Mouse (Mus musculus) heart, adult 18-20 months (tissue): ENCODE data around the gene Ermard. TPM values are rescaled to one million over a fixed set of nuclear protein-coding genes. Genes with fewer than 3 reads are reported as not detected.
A peak's percentile ranks its signal among the peaks of the same experiment; 100 is the strongest.
"Not testable (repeated sequence)": the region's sequence is repeated elsewhere in the genome, so short reads cannot be mapped to it uniquely, and the experiment has no call there.

ENCODE experiments used
- DNase-seq, 2 experiments: peaks; one replicate each; pipeline ENCODE4 v3.0.0; 2021 to 2022; ENCODE audit warnings: mixed read lengths in 1 of 2
- long read RNA-seq, 2 experiments: library from polyadenylated mRNA; stranded (forward); transcript quantifications; one replicate each; pipeline ENCODE4 v2.0.0; 2021
- total RNA-seq, 2 experiments: library from RNA; stranded (reverse); gene quantifications; 2 replicates each; pipeline ENCODE4 v1.2.3; 2021

The Ermard gene
- 10 to 100 TPM; 16.0 to 25.5 TPM for total RNA-seq
- long read RNA-seq, experiment 1, partial matches to known transcripts, result 1 of 10 reads
- long read RNA-seq, experiment 1, other reads (novel, unspliced or antisense), result 9 of 10 reads
- long read RNA-seq, experiment 2, partial matches to known transcripts, result 1 of 3 reads
- long read RNA-seq, experiment 2, other reads (novel, unspliced or antisense), result 2 of 3 reads

- peak; percentile 25 to 53 for DNase-seq
These were observed at the start of gene Ermard, which contains the start of the genes Tcte3 and Gm3448 for GRCm38 (mm10) chr17:15041175-15041729. TSS of gene Ermard (plus strand) at chr17:15041208. TSS of gene Tcte3 (minus strand) at chr17:15041488. TSS of gene Gm3448 (minus strand) at chr17:15041537.

- not testable (repeated sequence) for DNase-seq
These were observed 48.4 kb upstream of the Ermard start for GRCm38 (mm10) chr17:14992522-14993138.

GRCm38 (mm10) chr17:14993139-14993832, 47.7 kb upstream of the Ermard start:
- DNase-seq, result not testable (repeated sequence)

- DNase-seq, result not testable (repeated sequence)
These were observed 46.9 kb upstream of the Ermard start for GRCm38 (mm10) chr17:14994140-14994539.

GRCm38 (mm10) chr17:15000047-15000446, 41.0 kb upstream of the Ermard start:
- DNase-seq, result not testable (repeated sequence)

- not testable (repeated sequence) for DNase-seq
These were observed 31.9 kb upstream of the Ermard start for GRCm38 (mm10) chr17:15009088-15009487.

GRCm38 (mm10) chr17:15009706-15010413, 31.1 kb upstream of the Ermard start, which contains the start of gene Gm3435:
TSS of gene Gm3435 (plus strand) at chr17:15010176.
- DNase-seq, result not testable (repeated sequence)

GRCm38 (mm10) chr17:15021503-15022220, 19.3 kb upstream of the Ermard start:
- peak; percentile 26 to 67 for DNase-seq

- not testable (repeated sequence) for DNase-seq
These were observed 17.0 kb upstream of the Ermard start for GRCm38 (mm10) chr17:15023878-15024492.

- not testable (repeated sequence) for DNase-seq
These were observed 16.4 kb upstream of the Ermard start for GRCm38 (mm10) chr17:15024502-15025193.

GRCm38 (mm10) chr17:15025513-15025912, 15.5 kb upstream of the Ermard start:
- not testable (repeated sequence) for DNase-seq

GRCm38 (mm10) chr17:15031414-15031813, 9.6 kb upstream of the Ermard start:
- DNase-seq, result not testable (repeated sequence)

- not testable (repeated sequence) for DNase-seq
These were observed 553 bp upstream of the Ermard start for GRCm38 (mm10) chr17:15040455-15040854.

- not testable (repeated sequence) for DNase-seq
These were observed 9.3 kb downstream of the Ermard start for GRCm38 (mm10) chr17:15050338-15050737.

- not testable (repeated sequence) for DNase-seq
These were observed 11.8 kb downstream of the Ermard start for GRCm38 (mm10) chr17:15052766-15053165.

GRCm38 (mm10) chr17:15053183-15053828, 12.3 kb downstream of the Ermard start:
- DNase-seq, result not testable (repeated sequence)

- DNase-seq, result peak in 1 of 2 experiments; percentile 19
These were observed 12.8 kb downstream of the Ermard start for GRCm38 (mm10) chr17:15053829-15054200.

GRCm38 (mm10) chr17:15055925-15056324, 14.9 kb downstream of the Ermard start:
- DNase-seq, result no peak

GRCm38 (mm10) chr17:15058161-15058591, 17.2 kb downstream of the Ermard start:
- DNase-seq, result peak; percentile 40 to 59
